ENCODE assay signal across 9 mouse cellular contexts in the genomic region with DNA sequence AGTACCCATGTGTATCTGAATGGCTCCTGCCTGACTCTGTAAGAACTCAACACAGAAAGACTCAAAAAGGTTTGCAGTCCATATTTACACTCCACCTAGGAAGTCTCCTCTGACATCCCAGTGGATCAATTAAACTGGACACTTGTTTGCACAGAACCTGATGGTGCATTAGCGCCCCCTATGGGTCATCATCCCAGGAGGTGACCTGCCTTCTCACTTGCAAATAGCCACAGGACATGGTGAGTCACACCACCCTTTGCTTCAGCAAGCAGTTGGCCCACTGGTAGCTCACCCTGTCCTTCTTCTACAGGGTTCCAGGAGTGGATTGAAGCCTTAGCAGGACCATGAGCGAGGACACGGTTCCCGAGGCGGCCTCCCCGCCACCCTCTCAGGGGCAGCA. TPM values are rescaled to one million over a fixed set of nuclear protein-coding genes. Genes with fewer than 3 reads are reported as not detected.
DNase-seq lines count a peak whose midpoint lies in the region; ATAC-seq and TF ChIP-seq lines count a peak whose summit lies in the region.
"Had no signal": no experiment of that assay in that cellular context is flagged by ENCODE, and none has a peak within 500 bp of the region (broad histone marks: within the 10 kb centered on the region; RNA-seq: fewer than 3 reads in every experiment).

No protein-coding gene starts in this region.

- peak; percentile 69; the same call in 1 of the 2 replicates for TF ChIP-seq CTCF in testis, adult 2 months (IDR thresholded peaks at IDR 0.05; ENCODE audit: control insufficient read depth, insufficient read depth, insufficient replicate concordance, low read depth, low read length)

- peak; percentile 86 for DNase-seq in forebrain, embryonic 11.5 days (ENCODE audit: low spot score)
- DNase-seq in right cerebral cortex, adult 18-20 months, result peak; percentile 57
- no peak for DNase-seq in right cerebral cortex, postnatal 25 days
- peak; percentile 84 to 90 for DNase-seq in cerebellum, postnatal 25 days
- peak; percentile 50 for DNase-seq in kidney, postnatal 14 days

- no peaks in the 10 kb centered on the region for H3K27me3 ChIP-seq in forebrain, embryonic 11.5 days (ENCODE audit: control insufficient read depth, insufficient read depth, low read length)
- H3K27me3 ChIP-seq in forebrain, embryonic 15.5 days, result no peaks in the 10 kb centered on the region
- H3K27me3 ChIP-seq in testis, adult 2 months (ENCODE audit: control insufficient read depth, insufficient read depth, low read length), result no peaks in the 10 kb centered on the region
- H3K27me3 ChIP-seq: neural tube, embryonic 13.5 days had no signal

- H3K4me3 ChIP-seq in forebrain, embryonic 11.5 days (ENCODE audit: low read depth, low read length), result no peak overlapping the region
- no peak overlapping the region for H3K4me3 ChIP-seq in forebrain, embryonic 15.5 days
- H3K4me3 ChIP-seq in testis, adult 2 months (ENCODE audit: control insufficient read depth, low read depth, low read length), result no peak overlapping the region
- H3K4me3 ChIP-seq: neural tube, embryonic 13.5 days had no signal

- no peak for ATAC-seq in forebrain, embryonic 11.5 days (replicated peaks; ENCODE audit: low FRiP score)
- ATAC-seq in forebrain, embryonic 15.5 days (replicated peaks), result no peak
- peak; percentile 28; the same call in 1 of the 2 replicates for ATAC-seq in megakaryocyte-erythroid progenitor cell, adult 5-6 weeks (replicated peaks; ENCODE audit: low FRiP score, low TSS enrichment, poor library complexity, severe bottlenecking)

- no peak overlapping the region for H3K27ac ChIP-seq in forebrain, embryonic 11.5 days (ENCODE audit: low read depth, low read length)
- no peak overlapping the region for H3K27ac ChIP-seq in forebrain, embryonic 15.5 days (replicated peaks)
- no peak overlapping the region for H3K27ac ChIP-seq in testis, adult 2 months (ENCODE audit: control insufficient read depth, insufficient read depth, low read depth, low read length)
- H3K27ac ChIP-seq: neural tube, embryonic 13.5 days had no signal

- no peak for TF ChIP-seq POLR2A in testis, adult 2 months (IDR thresholded peaks at IDR 0.05; ENCODE audit: control insufficient read depth, low read depth, low read length)

- H3K36me3 ChIP-seq in forebrain, embryonic 11.5 days (ENCODE audit: control insufficient read depth, insufficient read depth, low read length), result no peaks in the 10 kb centered on the region
- H3K36me3 ChIP-seq in forebrain, embryonic 15.5 days, result peaks cover 30% of the 10 kb centered on the region
- no peaks in the 10 kb centered on the region for H3K36me3 ChIP-seq in testis, adult 2 months (ENCODE audit: control insufficient read depth, insufficient read depth, low read length)

- H3K4me1 ChIP-seq in forebrain, embryonic 11.5 days (replicated peaks; ENCODE audit: control insufficient read depth, insufficient read depth, low read length), result no peaks in the 10 kb centered on the region
- peaks cover 8% of the 10 kb centered on the region for H3K4me1 ChIP-seq in forebrain, embryonic 15.5 days
- no peaks in the 10 kb centered on the region for H3K4me1 ChIP-seq in testis, adult 2 months (ENCODE audit: control insufficient read depth, insufficient read depth, low read length)

- WGBS in forebrain, embryonic 11.5 days, result 63% methylated on average over 6 of the region's 6 CpGs
- WGBS in forebrain, embryonic 15.5 days, result 67% methylated on average over 6 of the region's 6 CpGs

- H3K4me2 ChIP-seq in forebrain, embryonic 11.5 days (ENCODE audit: low read depth, low read length, severe bottlenecking), result no peak overlapping the region
- no peak overlapping the region for H3K4me2 ChIP-seq in forebrain, embryonic 15.5 days (replicated peaks)
- H3K4me2 ChIP-seq: neural tube, embryonic 13.5 days had no signal

- H3K9me3 ChIP-seq in forebrain, embryonic 11.5 days (ENCODE audit: control insufficient read depth, low read length), result no peaks in the 10 kb centered on the region
- H3K9me3 ChIP-seq in forebrain, embryonic 15.5 days, result no peaks in the 10 kb centered on the region
- H3K9me3 ChIP-seq: neural tube, embryonic 13.5 days had no signal

- H3K9ac ChIP-seq in forebrain, embryonic 11.5 days (ENCODE audit: low read length), result no peak overlapping the region
- H3K9ac ChIP-seq in forebrain, embryonic 15.5 days (replicated peaks), result no peak overlapping the region
- H3K9ac ChIP-seq: neural tube, embryonic 13.5 days had no signal

RNA-seq across cellular contexts. Expression of a gene that starts 57.0 kb away (rescaled TPM):
- polyA plus RNA-seq in forebrain, embryonic 11.5 days (2014; fragmentation: Nextera tagmentation; extraction: Ambion mirVana), result 61.0 and 68.3 TPM in 2 replicates
- polyA plus RNA-seq in forebrain, embryonic 15.5 days (2015; fragmentation: Nextera tagmentation; extraction: Ambion mirVana), result 224 and 230 TPM in 2 replicates
- total RNA-seq in megakaryocyte-erythroid progenitor cell, adult 5-6 weeks (2014; fragmentation: Nextera tagmentation), result 109 and 115 TPM in 2 replicates
- total RNA-seq in megakaryocyte-erythroid progenitor cell, adult 5-6 weeks (2017), result 66.5 and 114 TPM in 2 replicates
- polyA plus RNA-seq in testis, adult 2 months (2012; rRNA removed), result 1.6 and 1.7 TPM in 2 replicates

Comparison
In these comparisons a context has a peak if more than half of its experiments do, and no peak if none do; other contexts are left out.
1. RNA of a gene that starts 57.0 kb away (polyA plus RNA-seq): 224 to 230 TPM in forebrain, embryonic 15.5 days and 61.0 to 68.3 TPM in forebrain, embryonic 11.5 days; 1.6 to 1.7 TPM in testis, adult 2 months; every median in the first group is over 10 times any median in the second.